Mouse (Mus musculus): Measurements from ENCODE around the gene Ncor1. TPM values are rescaled to one million over a fixed set of nuclear protein-coding genes. Genes with fewer than 3 reads are reported as not detected.
"Not testable (repeated sequence)": the region's sequence is repeated elsewhere in the genome, so short reads cannot be mapped to it uniquely, and the experiment has no call there.

Ncor1 gene
- polyA plus RNA-seq, 1 experiment, result 164 TPM

GRCm38 (mm10) chr11:62314984-62315383 lies 143.4 kb downstream of the Ncor1 start:
- no peak for TF ChIP-seq CTCF (IDR thresholded peaks at IDR 0.05; ENCODE audit: low read depth, low read length)
- no peak for TF ChIP-seq POLR2A (IDR thresholded peaks at IDR 0.05; ENCODE audit: borderline replicate concordance, low read depth, low read length)
- H3K4me1 ChIP-seq (ENCODE audit: control insufficient read depth, insufficient read depth, low read length), result no peaks in the 10 kb centered on the region
- H3K4me3 ChIP-seq (ENCODE audit: insufficient read depth, low read length), result no peak overlapping the region

GRCm38 (mm10) chr11:62309296-62309695 lies 149.0 kb downstream of the Ncor1 start:
- Histone ChIP-seq H3K4me3 (ENCODE audit: insufficient read depth, low read length) (no peak overlapping the region), H3K4me1 (ENCODE audit: control insufficient read depth, insufficient read depth, low read length) (no peaks in the 10 kb centered on the region), H3K27ac (ENCODE audit: insufficient read depth, low read depth, low read length) (no peak overlapping the region)
- no peak for TF ChIP-seq POLR2A (IDR thresholded peaks at IDR 0.05; ENCODE audit: borderline replicate concordance, low read depth, low read length)
- TF ChIP-seq CTCF (IDR thresholded peaks at IDR 0.05; ENCODE audit: low read depth, low read length), result no peak

More at GRCm38 (mm10) chr11:62314984-62315383, 143.4 kb downstream of the Ncor1 start:
- H3K27ac ChIP-seq (ENCODE audit: insufficient read depth, low read depth, low read length), result no peak overlapping the region

GRCm38 (mm10) chr11:62305866-62306265 lies 152.5 kb downstream of the Ncor1 start:
- no peak overlapping the region for H3K4me3 ChIP-seq (ENCODE audit: insufficient read depth, low read length)
- H3K27ac ChIP-seq (ENCODE audit: insufficient read depth, low read depth, low read length), result no peak overlapping the region
- TF ChIP-seq CTCF (IDR thresholded peaks at IDR 0.05; ENCODE audit: low read depth, low read length) (no peak), POLR2A (IDR thresholded peaks at IDR 0.05; ENCODE audit: borderline replicate concordance, low read depth, low read length) (no peak)
- H3K4me1 ChIP-seq (ENCODE audit: control insufficient read depth, insufficient read depth, low read length), result peaks cover 2% of the 10 kb centered on the region

- TF ChIP-seq CTCF (IDR thresholded peaks at IDR 0.05; ENCODE audit: low read depth, low read length) (no peak), POLR2A (IDR thresholded peaks at IDR 0.05; ENCODE audit: borderline replicate concordance, low read depth, low read length) (no peak)
- Histone ChIP-seq H3K4me1 (ENCODE audit: control insufficient read depth, insufficient read depth, low read length) (peaks cover 2% of the 10 kb centered on the region), H3K27ac (ENCODE audit: insufficient read depth, low read depth, low read length) (no peak overlapping the region), H3K4me3 (ENCODE audit: insufficient read depth, low read length) (no peak overlapping the region)
Measured at GRCm38 (mm10) chr11:62298883-62299282, 159.5 kb downstream of the Ncor1 start.

GRCm38 (mm10) chr11:62294121-62294520 lies 164.2 kb downstream of the Ncor1 start:
- no peak overlapping the region for H3K4me3 ChIP-seq (ENCODE audit: insufficient read depth, low read length)
- TF ChIP-seq POLR2A (IDR thresholded peaks at IDR 0.05; ENCODE audit: borderline replicate concordance, low read depth, low read length) (no peak), CTCF (IDR thresholded peaks at IDR 0.05; ENCODE audit: low read depth, low read length) (no peak)
- no peaks in the 10 kb centered on the region for H3K4me1 ChIP-seq (ENCODE audit: control insufficient read depth, insufficient read depth, low read length)
- no peak overlapping the region for H3K27ac ChIP-seq (ENCODE audit: insufficient read depth, low read depth, low read length)

- Histone ChIP-seq H3K4me3 (ENCODE audit: insufficient read depth, low read length) (no peak overlapping the region), H3K27ac (ENCODE audit: insufficient read depth, low read depth, low read length) (no peak overlapping the region), H3K4me1 (ENCODE audit: control insufficient read depth, insufficient read depth, low read length) (no peaks in the 10 kb centered on the region)
- TF ChIP-seq CTCF (IDR thresholded peaks at IDR 0.05; ENCODE audit: low read depth, low read length) (no peak), POLR2A (IDR thresholded peaks at IDR 0.05; ENCODE audit: borderline replicate concordance, low read depth, low read length) (no peak)
Measured at GRCm38 (mm10) chr11:62287700-62288099, 170.6 kb downstream of the Ncor1 start.

GRCm38 (mm10) chr11:62285020-62285419 lies 173.3 kb downstream of the Ncor1 start:
- Histone ChIP-seq H3K4me3 (ENCODE audit: insufficient read depth, low read length) (no peak overlapping the region), H3K4me1 (ENCODE audit: control insufficient read depth, insufficient read depth, low read length) (peaks cover 3% of the 10 kb centered on the region), H3K27ac (ENCODE audit: insufficient read depth, low read depth, low read length) (no peak overlapping the region)
- TF ChIP-seq POLR2A (IDR thresholded peaks at IDR 0.05; ENCODE audit: borderline replicate concordance, low read depth, low read length) (no peak), CTCF (IDR thresholded peaks at IDR 0.05; ENCODE audit: low read depth, low read length) (no peak)

- H3K4me3 ChIP-seq (ENCODE audit: insufficient read depth, low read length); H3K4me1 ChIP-seq (ENCODE audit: control insufficient read depth, insufficient read depth, low read length): not testable (repeated sequence)
Measured at GRCm38 (mm10) chr11:62284020-62284419, 174.3 kb downstream of the Ncor1 start.

GRCm38 (mm10) chr11:62281601-62281997 lies 176.7 kb downstream of the Ncor1 start:
- Histone ChIP-seq H3K27ac (ENCODE audit: insufficient read depth, low read depth, low read length) (peak overlapping the region; percentile 27; the same call in 1 of the 2 replicates), H3K4me1 (ENCODE audit: control insufficient read depth, insufficient read depth, low read length) (peaks cover 3% of the 10 kb centered on the region), H3K4me3 (ENCODE audit: insufficient read depth, low read length) (peak overlapping the region; percentile 91)
- no peak for TF ChIP-seq CTCF (IDR thresholded peaks at IDR 0.05; ENCODE audit: low read depth, low read length)

More at GRCm38 (mm10) chr11:62284020-62284419, 174.3 kb downstream of the Ncor1 start:
- not testable (repeated sequence) for H3K27ac ChIP-seq (ENCODE audit: insufficient read depth, low read depth, low read length)

GRCm38 (mm10) chr11:62280675-62281600 lies 177.4 kb downstream of the Ncor1 start, which contains the start of the genes Zswim7 and Ttc19:
Gene Zswim7, minus strand, starts transcription at chr11:62281375.
Gene Ttc19, plus strand, starts transcription at chr11:62281473.
- peak within 1 kb of the TSS; percentile 81 for H3K27ac ChIP-seq (ENCODE audit: insufficient read depth, low read depth, low read length)
- peak within 1 kb of the TSS; percentile 91 for H3K4me3 ChIP-seq (ENCODE audit: insufficient read depth, low read length)
- peaks cover 3% of the 10 kb centered on the region for H3K4me1 ChIP-seq (ENCODE audit: control insufficient read depth, insufficient read depth, low read length)
- TF ChIP-seq CTCF (IDR thresholded peaks at IDR 0.05; ENCODE audit: low read depth, low read length), result no peak
- peak; percentile 76; the same call in 1 of the 2 replicates for TF ChIP-seq POLR2A (IDR thresholded peaks at IDR 0.05; ENCODE audit: borderline replicate concordance, low read depth, low read length)
